Mouse (Mus musculus): ENCODE data around the gene Pdcl2. TPM values are rescaled to one million over a fixed set of nuclear protein-coding genes. Genes with fewer than 3 reads are reported as not detected.

The Pdcl2 gene
- polyA plus RNA-seq (2014; fragmentation: Nextera tagmentation; extraction: Ambion mirVana): not detected in 2 replicates

DNA sequence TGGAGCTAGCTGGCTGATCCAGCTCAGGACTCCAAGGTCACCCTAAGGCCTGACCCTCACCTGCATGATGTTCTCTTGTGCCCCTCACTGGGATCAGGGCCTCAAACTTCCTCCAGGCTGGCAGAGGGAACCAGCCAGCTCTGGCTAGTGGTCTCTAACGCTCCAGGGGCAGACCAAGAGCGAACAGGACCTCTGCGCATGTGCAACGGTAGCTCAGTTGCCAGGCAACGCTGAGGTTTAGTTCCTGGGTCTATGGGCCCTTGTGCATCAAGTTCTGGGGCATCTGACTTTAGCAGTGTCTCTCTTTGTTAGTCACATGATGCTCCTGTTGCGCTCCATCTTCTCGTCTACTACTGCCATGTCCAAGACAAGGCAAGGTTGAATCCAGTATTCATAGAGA, at the start of gene Pdcl2:
Pdcl2 (minus strand) TSS at position 204 of the 400 bp plus-strand sequence.
- Histone ChIP-seq H3K9ac (replicated peaks; ENCODE audit: low read length) (no peak within 1 kb of the TSS), H3K9me3 (ENCODE audit: control insufficient read depth, low read length) (no peaks in the 10 kb centered on the region), H3K4me3 (replicated peaks; ENCODE audit: low read depth, low read length) (no peak within 1 kb of the TSS), H3K27me3 (ENCODE audit: control insufficient read depth, insufficient read depth, low read length) (no peaks in the 10 kb centered on the region), H3K27ac (replicated peaks; ENCODE audit: low read depth, low read length) (no peak within 1 kb of the TSS), H3K4me2 (ENCODE audit: low read length) (no peak within 1 kb of the TSS), H3K36me3 (ENCODE audit: control insufficient read depth, insufficient read depth, low read length) (no peaks in the 10 kb centered on the region), H3K4me1 (ENCODE audit: control insufficient read depth, insufficient read depth, low read length) (no peaks in the 10 kb centered on the region)
- ATAC-seq (ENCODE audit: low FRiP score, low TSS enrichment) (no peak), DNase-seq (no peak)
- whole genome bisulfite sequencing: 88% methylated on average over 7 of the region's 7 CpGs

DNA sequence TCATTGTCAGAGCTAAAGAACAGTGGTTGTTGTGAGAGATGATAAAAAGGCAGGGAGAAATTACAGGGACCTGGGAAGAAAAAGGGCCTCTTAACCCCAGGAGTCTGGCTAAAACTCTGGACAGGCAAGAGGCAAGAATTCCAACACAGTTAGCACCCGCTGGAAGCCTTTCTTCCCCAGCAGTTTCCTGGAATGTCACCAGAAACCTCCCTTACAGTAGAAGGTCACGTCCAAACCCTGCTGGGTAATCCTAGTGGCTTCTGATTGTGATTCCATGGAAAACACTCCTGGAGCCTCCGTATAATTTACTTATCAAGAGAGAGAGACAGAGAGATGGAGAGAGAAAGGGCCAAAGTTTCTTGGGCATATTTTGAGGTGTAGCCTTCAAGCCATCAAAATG, 48.3 kb upstream of the Pdcl2 start:
- Histone ChIP-seq H3K9ac (replicated peaks; ENCODE audit: low read length) (no peak overlapping the region), H3K4me2 (ENCODE audit: low read length) (no peak overlapping the region), H3K4me1 (ENCODE audit: control insufficient read depth, insufficient read depth, low read length) (no peaks in the 10 kb centered on the region), H3K9me3 (ENCODE audit: control insufficient read depth, low read length) (no peaks in the 10 kb centered on the region), H3K27ac (replicated peaks; ENCODE audit: low read depth, low read length) (no peak overlapping the region), H3K4me3 (replicated peaks; ENCODE audit: low read depth, low read length) (no peak overlapping the region), H3K36me3 (ENCODE audit: control insufficient read depth, insufficient read depth, low read length) (no peaks in the 10 kb centered on the region), H3K27me3 (ENCODE audit: control insufficient read depth, insufficient read depth, low read length) (no peaks in the 10 kb centered on the region)
- DNase-seq (no peak), ATAC-seq (ENCODE audit: low FRiP score, low TSS enrichment) (no peak)
- 40% methylated on average over 3 of the region's 3 CpGs for WGBS

- WGBS: 85% methylated on average over 8 of the region's 8 CpGs
- no peaks in the 10 kb centered on the region for H3K9me3 ChIP-seq (ENCODE audit: control insufficient read depth, low read length)
- no peak for ATAC-seq (ENCODE audit: low FRiP score, low TSS enrichment)
These were observed 38.4 kb upstream of the Pdcl2 start for GRCm38 (mm10) chr5:76369215-76369840.

DNA sequence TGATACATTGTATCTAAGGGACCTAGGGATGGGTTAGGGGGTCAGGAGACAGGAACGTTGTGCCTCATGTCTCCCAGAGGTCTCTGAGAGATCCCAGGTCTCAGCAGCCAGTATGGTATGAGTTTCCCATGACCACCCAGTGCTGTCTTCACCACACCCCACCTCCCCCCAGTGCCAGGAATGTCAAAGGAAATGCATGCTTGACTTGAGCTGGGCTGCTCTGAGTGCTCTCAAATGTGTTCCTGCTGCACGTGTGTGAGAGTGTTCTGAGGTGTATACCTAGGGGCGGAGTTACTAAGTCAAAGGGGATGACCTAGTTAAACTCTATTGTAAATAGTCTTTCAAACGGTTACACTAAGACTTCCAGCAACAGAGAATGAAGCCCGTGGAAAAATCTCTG, 34.5 kb upstream of the Pdcl2 start:
- no peak overlapping the region for H3K9ac ChIP-seq (replicated peaks; ENCODE audit: low read length)
- H3K9me3 ChIP-seq (ENCODE audit: control insufficient read depth, low read length): no peaks in the 10 kb centered on the region
- 38% methylated on average over 5 of the region's 5 CpGs for WGBS
- H3K4me1 ChIP-seq (ENCODE audit: control insufficient read depth, insufficient read depth, low read length): 0 out of 2 replicates have a peak, but pooled peaks cover 6% of the 10 kb centered on the region
- ATAC-seq (ENCODE audit: low FRiP score, low TSS enrichment): no peak
- no peak overlapping the region for H3K4me3 ChIP-seq (replicated peaks; ENCODE audit: low read depth, low read length)
- no peaks in the 10 kb centered on the region for H3K36me3 ChIP-seq (ENCODE audit: control insufficient read depth, insufficient read depth, low read length)
- H3K27me3 ChIP-seq (ENCODE audit: control insufficient read depth, insufficient read depth, low read length): peaks cover 13% of the 10 kb centered on the region; the same call in 1 of the 2 replicates
- no peak overlapping the region for H3K27ac ChIP-seq (replicated peaks; ENCODE audit: low read depth, low read length)
- DNase-seq: no peak
- H3K4me2 ChIP-seq (ENCODE audit: low read length): no peak overlapping the region

More at GRCm38 (mm10) chr5:76369215-76369840, 38.4 kb upstream of the Pdcl2 start:
- H3K27ac ChIP-seq (replicated peaks; ENCODE audit: low read depth, low read length): no peak overlapping the region
- no peak for DNase-seq
- H3K27me3 ChIP-seq (ENCODE audit: control insufficient read depth, insufficient read depth, low read length): peaks cover 3% of the 10 kb centered on the region; the same call in 1 of the 2 replicates
- no peaks in the 10 kb centered on the region for H3K36me3 ChIP-seq (ENCODE audit: control insufficient read depth, insufficient read depth, low read length)
- no peak overlapping the region for H3K4me2 ChIP-seq (ENCODE audit: low read length)
- no peak overlapping the region for H3K9ac ChIP-seq (replicated peaks; ENCODE audit: low read length)
- H3K4me3 ChIP-seq (replicated peaks; ENCODE audit: low read depth, low read length): no peak overlapping the region
- no peaks in the 10 kb centered on the region for H3K4me1 ChIP-seq (ENCODE audit: control insufficient read depth, insufficient read depth, low read length)

DNA sequence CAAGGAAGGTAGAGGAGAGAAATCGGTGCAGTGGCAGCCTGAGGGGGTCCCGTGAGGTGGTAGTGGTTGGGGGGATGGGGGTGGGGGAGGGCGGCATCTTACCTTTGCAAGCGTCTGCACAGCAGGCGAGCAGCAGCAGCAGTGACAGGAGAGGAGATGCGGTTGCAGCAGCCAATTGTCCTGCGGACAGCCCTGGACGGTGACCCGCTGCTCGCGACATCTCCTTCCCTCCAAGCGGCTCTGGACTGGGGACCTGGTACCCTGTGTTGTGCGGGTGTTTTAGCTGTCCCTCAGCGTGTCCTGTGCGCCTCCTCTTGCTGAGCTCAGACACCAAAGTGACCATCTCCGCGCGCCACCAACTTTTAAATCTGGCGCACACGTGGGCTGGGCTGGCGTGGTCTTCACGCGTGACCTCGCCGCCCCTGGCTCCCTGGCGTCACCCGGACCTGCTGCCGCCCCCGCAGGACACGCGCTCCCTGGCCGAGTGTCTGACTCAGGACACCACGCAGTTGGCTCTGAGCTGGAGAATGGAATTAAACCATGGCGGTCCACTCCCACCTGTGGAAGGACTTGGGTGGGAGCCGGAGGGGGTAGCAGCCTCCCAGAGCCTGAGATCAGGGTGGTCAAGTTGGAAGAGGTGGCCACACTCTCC, 32.6 kb upstream of the Pdcl2 start, which contains the start of gene Nmu:
Nmu (minus strand) TSS at position 336 of the 652 bp plus-strand sequence.
- Histone ChIP-seq H3K27ac (replicated peaks; ENCODE audit: low read depth, low read length) (no peak within 1 kb of the TSS), H3K9me3 (ENCODE audit: control insufficient read depth, low read length) (no peaks in the 10 kb centered on the region), H3K4me3 (replicated peaks; ENCODE audit: low read depth, low read length) (peak within 1 kb of the TSS; percentile 38), H3K4me2 (ENCODE audit: low read length) (peak within 1 kb of the TSS; percentile 63), H3K27me3 (ENCODE audit: control insufficient read depth, insufficient read depth, low read length) (peaks cover 13% of the 10 kb centered on the region; the same call in 1 of the 2 replicates), H3K9ac (replicated peaks; ENCODE audit: low read length) (peak within 1 kb of the TSS; percentile 44), H3K4me1 (ENCODE audit: control insufficient read depth, insufficient read depth, low read length) (0 out of 2 replicates have a peak, but pooled peaks cover 6% of the 10 kb centered on the region), H3K36me3 (ENCODE audit: control insufficient read depth, insufficient read depth, low read length) (no peaks in the 10 kb centered on the region)
- DNase-seq: peak; percentile 21
- no peak for ATAC-seq (ENCODE audit: low FRiP score, low TSS enrichment)
- 3% methylated on average over 35 of the region's 35 CpGs for WGBS

DNA sequence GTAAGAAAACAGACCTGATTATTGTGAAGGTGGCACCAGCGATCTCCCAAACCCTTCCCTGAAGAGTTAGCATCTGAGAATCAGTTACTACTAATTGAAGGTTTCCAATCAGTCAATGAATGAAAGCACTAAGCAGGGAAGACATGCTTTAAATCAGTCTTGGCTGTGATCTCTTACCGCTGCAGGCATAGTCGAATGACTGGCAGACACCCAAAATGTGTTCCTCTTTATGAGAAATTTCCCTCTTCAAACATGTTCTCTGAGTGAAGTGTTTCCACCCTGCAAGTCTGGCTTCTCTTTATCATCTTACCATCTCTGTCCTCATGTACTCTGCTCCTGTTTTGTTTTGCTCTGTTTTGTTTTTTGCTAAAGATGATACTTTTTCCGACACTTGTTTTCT, 29.8 kb upstream of the Pdcl2 start:
- H3K36me3 ChIP-seq (ENCODE audit: control insufficient read depth, insufficient read depth, low read length): no peaks in the 10 kb centered on the region
- DNase-seq (no peak), ATAC-seq (ENCODE audit: low FRiP score, low TSS enrichment) (no peak)
- no peaks in the 10 kb centered on the region for H3K9me3 ChIP-seq (ENCODE audit: control insufficient read depth, low read length)
- no peak overlapping the region for H3K4me2 ChIP-seq (ENCODE audit: low read length)
- H3K4me1 ChIP-seq (ENCODE audit: control insufficient read depth, insufficient read depth, low read length): 0 out of 2 replicates have a peak, but pooled peaks cover 6% of the 10 kb centered on the region
- H3K27ac ChIP-seq (replicated peaks; ENCODE audit: low read depth, low read length): no peak overlapping the region
- no peak overlapping the region for H3K4me3 ChIP-seq (replicated peaks; ENCODE audit: low read depth, low read length)
- peaks cover 13% of the 10 kb centered on the region; the same call in 1 of the 2 replicates for H3K27me3 ChIP-seq (ENCODE audit: control insufficient read depth, insufficient read depth, low read length)
- H3K9ac ChIP-seq (replicated peaks; ENCODE audit: low read length): no peak overlapping the region
- WGBS: 93% methylated on average over 4 of the region's 4 CpGs

DNA sequence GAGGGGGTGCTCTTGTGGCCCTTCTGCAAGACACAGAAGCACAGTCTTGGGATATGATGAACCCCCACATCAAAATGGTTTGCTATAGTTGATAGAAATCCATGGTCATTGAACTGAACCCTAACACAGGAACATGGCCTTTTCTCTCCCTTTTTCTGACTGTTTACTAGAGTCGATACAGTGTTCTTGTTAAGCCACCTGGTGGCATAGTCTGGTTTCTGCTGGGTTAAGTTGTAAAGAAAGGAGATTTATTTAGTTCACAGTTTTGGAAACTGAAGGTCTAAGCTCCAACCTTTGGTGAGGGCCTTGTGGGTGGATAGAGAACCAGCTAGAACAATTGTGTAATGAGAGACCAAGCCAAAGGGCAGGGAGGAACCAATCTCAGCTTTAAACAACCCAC, 29.1 kb upstream of the Pdcl2 start:
- DNase-seq (peak; percentile 11), ATAC-seq (ENCODE audit: low FRiP score, low TSS enrichment) (no peak)
- Histone ChIP-seq H3K27me3 (ENCODE audit: control insufficient read depth, insufficient read depth, low read length) (peaks cover 13% of the 10 kb centered on the region; the same call in 1 of the 2 replicates), H3K9me3 (ENCODE audit: control insufficient read depth, low read length) (no peaks in the 10 kb centered on the region), H3K4me1 (ENCODE audit: control insufficient read depth, insufficient read depth, low read length) (0 out of 2 replicates have a peak, but pooled peaks cover 6% of the 10 kb centered on the region), H3K9ac (replicated peaks; ENCODE audit: low read length) (no peak overlapping the region), H3K4me2 (ENCODE audit: low read length) (no peak overlapping the region), H3K4me3 (replicated peaks; ENCODE audit: low read depth, low read length) (no peak overlapping the region), H3K27ac (replicated peaks; ENCODE audit: low read depth, low read length) (no peak overlapping the region), H3K36me3 (ENCODE audit: control insufficient read depth, insufficient read depth, low read length) (no peaks in the 10 kb centered on the region)
- 80% methylated on average over 1 of the region's 1 CpGs for WGBS

- H3K4me3 ChIP-seq (replicated peaks; ENCODE audit: low read depth, low read length): no peak overlapping the region
- H3K36me3 ChIP-seq (ENCODE audit: control insufficient read depth, insufficient read depth, low read length): no peaks in the 10 kb centered on the region
- H3K27ac ChIP-seq (replicated peaks; ENCODE audit: low read depth, low read length): no peak overlapping the region
- H3K9ac ChIP-seq (replicated peaks; ENCODE audit: low read length): no peak overlapping the region
- DNase-seq (peak; percentile 8), ATAC-seq (ENCODE audit: low FRiP score, low TSS enrichment) (no peak)
- H3K4me2 ChIP-seq (ENCODE audit: low read length): no peak overlapping the region
- no peaks in the 10 kb centered on the region for H3K27me3 ChIP-seq (ENCODE audit: control insufficient read depth, insufficient read depth, low read length)
- H3K4me1 ChIP-seq (ENCODE audit: control insufficient read depth, insufficient read depth, low read length): no peaks in the 10 kb centered on the region
- no peaks in the 10 kb centered on the region for H3K9me3 ChIP-seq (ENCODE audit: control insufficient read depth, low read length)
- 43% methylated on average over 7 of the region's 7 CpGs for WGBS
These were observed 21.1 kb upstream of the Pdcl2 start for GRCm38 (mm10) chr5:76351953-76352611.

Measured in midbrain, embryonic 14.5 days (tissue).